Mouse (Mus musculus): ENCODE results near the gene Robo1. TPM values are rescaled to one million over a fixed set of nuclear protein-coding genes. Genes with fewer than 3 reads are reported as not detected.

Gene Robo1
- polyA plus RNA-seq, 1 experiment from 2014 or later: 44.5 TPM

GRCm38 (mm10) chr16:72677234-72677633 lies 369.1 kb downstream of the Robo1 start:
- DNase-seq (ENCODE audit: low spot score): no peak
- H3K9me3 ChIP-seq: 0 out of 2 replicates have a peak, but pooled peaks cover 2% of the 10 kb centered on the region
- peaks cover 29% of the 10 kb centered on the region for H3K4me1 ChIP-seq
- 76% methylated on average over 5 of the region's 5 CpGs for WGBS
- peaks cover 28% of the 10 kb centered on the region for H3K36me3 ChIP-seq (replicated peaks)
- no peak overlapping the region for H3K27ac ChIP-seq (replicated peaks)
- H3K4me3 ChIP-seq: no peak overlapping the region
- H3K27me3 ChIP-seq (replicated peaks; ENCODE audit: low read depth, poor library complexity, severe bottlenecking): no peaks in the 10 kb centered on the region

GRCm38 (mm10) chr16:72678450-72678849 lies 370.3 kb downstream of the Robo1 start:
- H3K4me3 ChIP-seq: no peak overlapping the region; the same call in 1 of the 2 replicates
- WGBS: 31% methylated on average over 13 of the region's 13 CpGs
- H3K4me1 ChIP-seq: peaks cover 29% of the 10 kb centered on the region
- peak; percentile 49 for DNase-seq (ENCODE audit: low spot score)
- H3K27ac ChIP-seq (replicated peaks): 0 out of 2 replicates have a peak overlapping the region, but pooled peaks have one; percentile 4
- H3K27me3 ChIP-seq (replicated peaks; ENCODE audit: low read depth, poor library complexity, severe bottlenecking): no peaks in the 10 kb centered on the region
- peaks cover 22% of the 10 kb centered on the region for H3K36me3 ChIP-seq (replicated peaks)
- H3K9me3 ChIP-seq: no peaks in the 10 kb centered on the region

- Histone ChIP-seq H3K36me3 (replicated peaks) (peaks cover 20% of the 10 kb centered on the region), H3K4me3 (no peak overlapping the region), H3K27me3 (replicated peaks; ENCODE audit: low read depth, poor library complexity, severe bottlenecking) (no peaks in the 10 kb centered on the region), H3K4me1 (peaks cover 29% of the 10 kb centered on the region), H3K9me3 (no peaks in the 10 kb centered on the region), H3K27ac (replicated peaks) (no peak overlapping the region)
- 78% methylated on average over 11 of the region's 11 CpGs for WGBS
- no peak for DNase-seq (ENCODE audit: low spot score)
These were observed 370.9 kb downstream of the Robo1 start for GRCm38 (mm10) chr16:72678947-72679558.

- peaks cover 4% of the 10 kb centered on the region; the same call in 1 of the 2 replicates for H3K36me3 ChIP-seq (replicated peaks)
- H3K9me3 ChIP-seq: no peaks in the 10 kb centered on the region
- peak overlapping the region; percentile 63 for H3K27ac ChIP-seq (replicated peaks)
- no peak for DNase-seq (ENCODE audit: low spot score)
- WGBS: 57% methylated on average over 6 of the region's 6 CpGs
- H3K4me1 ChIP-seq: peaks cover 38% of the 10 kb centered on the region
- H3K4me3 ChIP-seq: no peak overlapping the region
- no peaks in the 10 kb centered on the region for H3K27me3 ChIP-seq (replicated peaks; ENCODE audit: low read depth, poor library complexity, severe bottlenecking)
These were observed 377.7 kb downstream of the Robo1 start for GRCm38 (mm10) chr16:72685604-72686479.

GRCm38 (mm10) chr16:72686480-72687053 lies 378.5 kb downstream of the Robo1 start:
- Histone ChIP-seq H3K27ac (replicated peaks) (peak overlapping the region; percentile 44; the same call in 1 of the 2 replicates), H3K4me3 (no peak overlapping the region), H3K27me3 (replicated peaks; ENCODE audit: low read depth, poor library complexity, severe bottlenecking) (no peaks in the 10 kb centered on the region), H3K9me3 (no peaks in the 10 kb centered on the region), H3K36me3 (replicated peaks) (peaks cover 4% of the 10 kb centered on the region; the same call in 1 of the 2 replicates), H3K4me1 (peaks cover 45% of the 10 kb centered on the region)
- peak; percentile 53 for DNase-seq (ENCODE audit: low spot score)
- WGBS: 62% methylated on average over 11 of the region's 11 CpGs

GRCm38 (mm10) chr16:72687651-72688050 lies 379.5 kb downstream of the Robo1 start:
- Histone ChIP-seq H3K27ac (replicated peaks) (no peak overlapping the region), H3K9me3 (no peaks in the 10 kb centered on the region), H3K4me3 (no peak overlapping the region), H3K4me1 (peaks cover 56% of the 10 kb centered on the region), H3K27me3 (replicated peaks; ENCODE audit: low read depth, poor library complexity, severe bottlenecking) (no peaks in the 10 kb centered on the region), H3K36me3 (replicated peaks) (no peaks in the 10 kb centered on the region)
- WGBS: 24% methylated on average over 3 of the region's 3 CpGs
- peak; percentile 30 for DNase-seq (ENCODE audit: low spot score)

- Histone ChIP-seq H3K36me3 (replicated peaks) (no peaks in the 10 kb centered on the region), H3K27ac (replicated peaks) (0 out of 2 replicates have a peak overlapping the region, but pooled peaks have one; percentile 19), H3K4me1 (peaks cover 62% of the 10 kb centered on the region), H3K4me3 (no peak overlapping the region), H3K27me3 (replicated peaks; ENCODE audit: low read depth, poor library complexity, severe bottlenecking) (no peaks in the 10 kb centered on the region), H3K9me3 (no peaks in the 10 kb centered on the region)
- DNase-seq (ENCODE audit: low spot score): peak; percentile 8
- WGBS: 84% methylated on average over 6 of the region's 6 CpGs
These were observed 380.1 kb downstream of the Robo1 start for GRCm38 (mm10) chr16:72688185-72688681.

- 44% methylated on average over 3 of the region's 3 CpGs for WGBS
- H3K9me3 ChIP-seq: no peaks in the 10 kb centered on the region
- no peaks in the 10 kb centered on the region for H3K27me3 ChIP-seq (replicated peaks; ENCODE audit: low read depth, poor library complexity, severe bottlenecking)
- peaks cover 69% of the 10 kb centered on the region for H3K4me1 ChIP-seq
- DNase-seq (ENCODE audit: low spot score): no peak
- H3K27ac ChIP-seq (replicated peaks): no peak overlapping the region
- H3K36me3 ChIP-seq (replicated peaks): no peaks in the 10 kb centered on the region
- no peak overlapping the region for H3K4me3 ChIP-seq
These were observed 383.8 kb downstream of the Robo1 start for GRCm38 (mm10) chr16:72691909-72692308.

- 19% methylated on average over 14 of the region's 14 CpGs for WGBS
- Histone ChIP-seq H3K36me3 (replicated peaks) (no peaks in the 10 kb centered on the region), H3K4me1 (peaks cover 60% of the 10 kb centered on the region), H3K4me3 (no peak overlapping the region), H3K27me3 (replicated peaks; ENCODE audit: low read depth, poor library complexity, severe bottlenecking) (no peaks in the 10 kb centered on the region), H3K9me3 (no peaks in the 10 kb centered on the region), H3K27ac (replicated peaks) (peak overlapping the region; percentile 52)
- peak; percentile 40 for DNase-seq (ENCODE audit: low spot score)
These were observed 385.6 kb downstream of the Robo1 start for GRCm38 (mm10) chr16:72693446-72694274.

GRCm38 (mm10) chr16:72694787-72695186 lies 386.7 kb downstream of the Robo1 start:
- peak overlapping the region; percentile 10; the same call in 1 of the 2 replicates for H3K27ac ChIP-seq (replicated peaks)
- H3K36me3 ChIP-seq (replicated peaks): no peaks in the 10 kb centered on the region
- no peaks in the 10 kb centered on the region for H3K9me3 ChIP-seq
- H3K4me1 ChIP-seq: peaks cover 68% of the 10 kb centered on the region
- no peak overlapping the region for H3K4me3 ChIP-seq
- H3K27me3 ChIP-seq (replicated peaks; ENCODE audit: low read depth, poor library complexity, severe bottlenecking): no peaks in the 10 kb centered on the region
- DNase-seq (ENCODE audit: low spot score): no peak
- WGBS: 49% methylated on average over 5 of the region's 5 CpGs

GRCm38 (mm10) chr16:72699238-72700006 lies 391.3 kb downstream of the Robo1 start:
- Histone ChIP-seq H3K27ac (replicated peaks) (no peak overlapping the region), H3K27me3 (replicated peaks; ENCODE audit: low read depth, poor library complexity, severe bottlenecking) (no peaks in the 10 kb centered on the region), H3K36me3 (replicated peaks) (no peaks in the 10 kb centered on the region; the same call in 1 of the 2 replicates), H3K4me3 (no peak overlapping the region), H3K4me1 (peaks cover 49% of the 10 kb centered on the region), H3K9me3 (no peaks in the 10 kb centered on the region)
- no peak for DNase-seq (ENCODE audit: low spot score)
- WGBS: 32% methylated on average over 12 of the region's 12 CpGs
